Mouse (Mus musculus) forebrain, embryonic 14.5 days (tissue): Measurements from ENCODE around the gene Mrps27. TPM values are rescaled to one million over a fixed set of nuclear protein-coding genes. Genes with fewer than 3 reads are reported as not detected.

Experiments used
- ATAC-seq: fragments of 200-750 bp; cut with Nextera tagmentation; 2 replicates; pipeline ENCODE4 v1.8.0; 2017; ENCODE audit warnings: mild to moderate bottlenecking, moderate library complexity
- DNase-seq: peaks from one replicate; pipeline ENCODE4 v3.0.0-alpha.2; 2015; ENCODE audit warnings: low spot score
- H3K27ac ChIP-seq: fragments of 300-500 bp; sonication (generic); 2 replicates; pipeline ENCODE4 v1.5.1; 2014; ENCODE audit warnings: low read depth, mild to moderate bottlenecking, control low read depth, low read length, moderate library complexity
- H3K27me3 ChIP-seq: fragments of 300-500 bp; sonication (generic); replicated peaks from 2 replicates; pipeline ENCODE4 v1.6.1; 2014; ENCODE audit warnings: low read length, control low read depth, mixed read lengths; ENCODE audit not compliant: control insufficient read depth, insufficient read depth
- H3K36me3 ChIP-seq: fragments of 300-500 bp; sonication (generic); 2 replicates; pipeline ENCODE4 v1.6.1; 2014; ENCODE audit warnings: low read length, control low read depth; ENCODE audit not compliant: control insufficient read depth, insufficient read depth
- H3K4me1 ChIP-seq: fragments of 300-500 bp; sonication (generic); 2 replicates; pipeline ENCODE4 v1.6.1; 2014; ENCODE audit warnings: antibody characterized with exemption, low read length, control low read depth; ENCODE audit not compliant: control insufficient read depth, insufficient read depth
- H3K4me2 ChIP-seq: fragments of 300-500 bp; sonication (generic); 2 replicates; pipeline ENCODE4 v1.6.1; 2014; ENCODE audit warnings: mild to moderate bottlenecking, control low read depth, low read length
- H3K4me3 ChIP-seq: fragments of 300-500 bp; sonication (generic); 2 replicates; pipeline ENCODE4 v1.5.1; 2014; ENCODE audit warnings: low read depth, low read length, control low read depth
- H3K9ac ChIP-seq: fragments of 300-500 bp; sonication (generic); 2 replicates; pipeline ENCODE4 v1.6.1; 2014; ENCODE audit warnings: mild to moderate bottlenecking, low read length, control low read depth, moderate library complexity
- H3K9me3 ChIP-seq: fragments of 300-500 bp; sonication (generic); replicated peaks from 2 replicates; pipeline ENCODE4 v1.6.1; 2016; ENCODE audit warnings: low read length, control low read depth, mixed read lengths; ENCODE audit not compliant: control insufficient read depth
- WGBS: fragments of 180-500 bp; shearing (Covaris S2); extraction: QIAGEN DNeasy Blood & Tissue Kit; methylation state at CpG from one replicate; pipeline ENCODE4 v1.1.7; 2014; 5-methylcytosine and 5-hydroxymethylcytosine counted together
- polyA plus RNA-seq: library from polyadenylated mRNA; unstranded; fragments of >200 nt; fragmentation: Nextera tagmentation; extraction: Ambion mirVana; gene quantifications from 2 replicates; pipeline ENCODE4 v1.2.1, GENCODE M21; 2014

Mrps27 gene
- polyA plus RNA-seq, 1 experiment from 2014 or later = 45.6 TPM

DNA sequence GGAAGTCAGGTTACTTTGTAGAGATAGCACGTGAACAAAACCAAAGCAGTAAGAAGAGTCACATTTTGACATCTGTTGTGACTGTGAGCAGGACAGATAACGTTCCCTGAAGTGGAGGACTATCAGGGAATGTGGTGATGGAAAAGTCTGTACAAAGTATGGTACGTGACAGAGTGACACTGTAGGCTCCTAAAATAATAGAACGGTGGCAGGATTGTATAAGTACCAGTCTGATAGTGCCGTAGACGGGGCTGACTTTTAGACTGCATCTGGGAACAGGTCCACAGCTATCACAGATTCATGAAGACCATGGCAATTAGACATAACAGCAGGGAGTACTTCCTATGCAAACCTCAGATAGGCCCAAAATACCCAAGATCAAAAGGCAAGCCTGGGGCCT lies 3.1 kb upstream of the Mrps27 start:
- H3K4me2 ChIP-seq = no peak overlapping the region
- no peak overlapping the region for H3K9ac ChIP-seq
- no peak overlapping the region for H3K4me3 ChIP-seq
- whole genome bisulfite sequencing = 97% methylated on average over 6 of the region's 6 CpGs
- no peak overlapping the region for H3K27ac ChIP-seq
- ATAC-seq = no peak
- peaks cover 11% of the 10 kb centered on the region for H3K4me1 ChIP-seq
- peaks cover 56% of the 10 kb centered on the region for H3K36me3 ChIP-seq
- no peak for DNase-seq
- no peaks in the 10 kb centered on the region for H3K9me3 ChIP-seq
- H3K27me3 ChIP-seq = no peaks in the 10 kb centered on the region

DNA sequence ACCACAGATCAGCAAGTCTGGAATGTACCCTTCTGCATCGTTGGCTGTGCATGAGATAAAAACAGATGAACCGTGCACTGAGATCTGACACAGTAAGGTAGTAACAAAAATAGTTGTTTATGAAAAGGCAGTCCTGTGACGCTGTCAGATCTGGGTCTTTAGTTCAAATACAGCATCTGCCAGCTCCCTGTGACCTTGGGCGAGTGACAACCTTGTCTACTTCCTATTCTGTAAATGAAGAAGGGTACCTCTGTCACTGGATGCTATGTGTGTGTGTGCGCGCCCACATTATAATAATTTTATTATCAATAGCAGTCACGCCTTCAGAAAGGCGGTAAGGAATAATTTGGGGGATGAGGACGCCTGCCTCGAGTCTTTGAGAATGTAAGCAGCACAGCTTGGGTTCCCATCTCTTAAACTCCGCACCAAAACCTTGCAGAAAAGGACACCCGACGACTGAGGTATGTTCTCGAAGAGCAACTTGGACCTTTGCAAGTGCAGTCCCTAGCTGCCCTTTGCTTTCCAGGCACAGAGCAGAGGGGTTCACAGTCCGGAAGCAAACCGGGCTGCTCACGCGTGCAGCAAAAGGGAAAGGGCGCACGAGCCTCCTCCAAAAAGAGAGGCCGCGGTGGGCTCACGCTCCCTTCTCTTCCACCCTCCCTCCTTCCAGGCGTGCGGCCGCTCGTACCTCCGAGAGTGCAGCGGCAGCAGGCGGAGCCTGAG lies 549 bp upstream of the Mrps27 start:
- H3K9ac ChIP-seq = peak overlapping the region; percentile 89
- ATAC-seq (peak; percentile 84), DNase-seq (no peak)
- peak overlapping the region; percentile 72 for H3K4me2 ChIP-seq
- peak overlapping the region; percentile 85 for H3K27ac ChIP-seq
- H3K4me1 ChIP-seq = peaks cover 11% of the 10 kb centered on the region
- peak overlapping the region; percentile 76 for H3K4me3 ChIP-seq
- H3K9me3 ChIP-seq = no peaks in the 10 kb centered on the region
- H3K36me3 ChIP-seq = peaks cover 46% of the 10 kb centered on the region
- WGBS = 3% methylated on average over 30 of the region's 30 CpGs
- no peaks in the 10 kb centered on the region for H3K27me3 ChIP-seq

DNA sequence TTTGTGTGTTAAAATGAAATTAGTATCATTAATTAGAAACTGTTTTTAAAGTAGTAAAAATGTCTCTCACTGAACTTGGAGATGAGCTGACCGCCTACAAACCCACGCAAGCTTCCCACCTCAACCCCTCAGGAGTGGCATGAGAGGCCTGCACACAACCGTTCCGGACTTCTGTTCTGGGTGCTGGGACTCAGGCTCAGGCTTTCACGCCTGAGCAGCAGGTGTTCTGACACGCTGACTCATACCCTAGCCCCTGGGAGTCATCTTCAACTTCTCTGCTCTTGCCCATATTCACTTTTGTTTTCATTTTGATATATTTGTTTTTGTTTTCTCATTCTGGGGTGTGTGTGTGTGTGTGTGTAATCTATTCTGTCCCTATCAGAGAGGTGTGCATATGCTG lies 5.4 kb downstream of the Mrps27 start:
- Histone ChIP-seq H3K4me1 (peaks cover 5% of the 10 kb centered on the region), H3K36me3 (peaks cover 24% of the 10 kb centered on the region)

DNA sequence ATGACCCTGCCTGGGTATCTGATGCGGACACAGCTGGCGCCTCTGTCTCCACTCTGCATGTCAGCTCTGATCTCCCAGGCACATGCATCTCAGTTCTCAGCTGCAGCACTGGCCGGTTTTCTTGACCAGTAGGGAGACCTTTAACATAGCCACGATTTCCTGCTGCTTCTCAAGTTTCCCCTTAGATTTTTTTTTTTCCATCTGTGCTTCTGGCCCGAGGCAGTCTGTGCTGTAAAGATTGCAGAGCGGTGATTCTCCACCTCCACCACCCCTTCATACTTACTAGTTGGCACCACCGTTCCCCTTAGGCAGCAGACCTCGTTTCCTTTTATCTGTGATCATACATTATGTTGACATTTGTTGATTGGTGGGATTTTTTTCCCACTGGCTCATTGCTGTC lies 6.6 kb downstream of the Mrps27 start:
- no peak for DNase-seq
- WGBS = 84% methylated on average over 8 of the region's 8 CpGs
- H3K9ac ChIP-seq = no peak overlapping the region
- ATAC-seq = no peak
- H3K4me2 ChIP-seq = no peak overlapping the region
- H3K27ac ChIP-seq = no peak overlapping the region
- H3K4me1 ChIP-seq = no peaks in the 10 kb centered on the region
- H3K36me3 ChIP-seq = peaks cover 24% of the 10 kb centered on the region
- no peak overlapping the region for H3K4me3 ChIP-seq
- H3K27me3 ChIP-seq = no peaks in the 10 kb centered on the region
- H3K9me3 ChIP-seq = no peaks in the 10 kb centered on the region

More for the DNA sequence above, 5.4 kb downstream of the Mrps27 start:
- no peak overlapping the region for H3K27ac ChIP-seq
- WGBS = 95% methylated on average over 6 of the region's 6 CpGs
- no peaks in the 10 kb centered on the region for H3K27me3 ChIP-seq
- H3K9ac ChIP-seq = no peak overlapping the region
- H3K4me3 ChIP-seq = no peak overlapping the region
- ATAC-seq (no peak), DNase-seq (no peak)
- H3K4me2 ChIP-seq = no peak overlapping the region
- H3K9me3 ChIP-seq = no peaks in the 10 kb centered on the region

DNA sequence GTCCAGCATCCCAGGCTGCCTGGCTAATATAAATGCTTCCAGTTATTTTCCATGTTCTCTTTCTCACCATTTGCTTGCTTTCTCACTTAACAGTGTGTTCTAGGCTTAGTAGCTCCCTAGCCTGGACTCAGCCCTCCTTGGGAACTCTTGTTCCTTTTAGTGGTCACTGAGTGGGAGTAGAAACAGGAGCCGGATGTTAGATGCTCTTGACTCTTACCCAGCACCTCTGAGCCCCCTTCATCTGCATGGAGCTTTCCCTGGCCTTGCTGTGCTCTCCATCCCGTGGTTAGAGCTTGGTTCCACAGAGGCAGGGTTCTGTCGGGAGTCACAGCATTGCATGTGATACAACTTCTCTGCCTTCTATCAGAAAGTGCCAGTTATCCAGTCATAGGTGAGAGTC lies 7.0 kb downstream of the Mrps27 start:
- no peak overlapping the region for H3K9ac ChIP-seq
- H3K4me3 ChIP-seq = no peak overlapping the region
- DNase-seq (no peak), ATAC-seq (no peak)
- H3K36me3 ChIP-seq = peaks cover 24% of the 10 kb centered on the region
- WGBS = 87% methylated on average over 3 of the region's 3 CpGs
- H3K4me2 ChIP-seq = no peak overlapping the region
- no peaks in the 10 kb centered on the region for H3K27me3 ChIP-seq
- no peaks in the 10 kb centered on the region for H3K9me3 ChIP-seq
- H3K4me1 ChIP-seq = no peaks in the 10 kb centered on the region
- H3K27ac ChIP-seq = no peak overlapping the region

DNA sequence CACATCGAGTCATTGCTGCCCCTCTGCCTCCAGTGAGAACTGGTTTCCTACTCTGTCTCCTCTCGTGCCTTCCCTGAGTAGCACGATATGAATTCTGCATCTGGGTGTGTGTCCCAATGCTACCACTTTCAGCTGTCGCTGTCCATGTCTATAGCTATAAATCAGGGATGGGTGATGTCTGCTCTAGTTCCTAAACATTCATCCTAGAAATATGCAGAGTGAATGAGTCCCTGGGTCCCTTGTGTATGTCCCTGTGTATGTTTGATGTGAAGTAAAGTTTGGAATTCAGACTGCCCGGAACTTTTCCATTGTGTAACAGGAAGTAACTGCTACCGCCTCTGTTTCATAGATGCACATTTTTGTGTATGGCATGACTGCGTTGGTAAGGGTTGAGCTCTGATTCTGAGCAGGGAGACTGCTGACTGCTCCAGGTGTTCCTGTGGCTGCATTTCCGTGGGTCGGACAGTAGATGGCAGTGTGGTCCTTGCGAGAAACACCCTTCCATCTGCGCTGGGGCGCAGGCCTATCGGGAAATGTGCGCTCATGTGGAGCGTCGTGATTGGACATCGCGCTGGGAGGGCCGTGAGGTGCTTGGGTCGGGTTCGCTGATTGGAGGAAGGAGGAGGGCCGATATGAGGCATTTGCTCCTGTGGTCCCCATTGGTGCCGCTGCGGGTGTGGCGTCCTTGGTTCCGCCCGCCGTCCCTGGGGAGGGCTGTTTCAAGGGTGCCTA lies 8.3 kb downstream of the Mrps27 start:
- ATAC-seq = peak; percentile 100
- Histone ChIP-seq H3K4me3 (peak overlapping the region; percentile 39), H3K9ac (peak overlapping the region; percentile 33; the same call in 1 of the 2 replicates), H3K27me3 (no peaks in the 10 kb centered on the region), H3K9me3 (no peaks in the 10 kb centered on the region), H3K36me3 (peaks cover 23% of the 10 kb centered on the region), H3K27ac (0 out of 2 replicates have a peak overlapping the region, but pooled peaks have one; percentile 61), H3K4me1 (no peaks in the 10 kb centered on the region), H3K4me2 (peak overlapping the region; percentile 49)
- DNase-seq = peak; percentile 99
- 12% methylated on average over 28 of the region's 28 CpGs for WGBS

DNA sequence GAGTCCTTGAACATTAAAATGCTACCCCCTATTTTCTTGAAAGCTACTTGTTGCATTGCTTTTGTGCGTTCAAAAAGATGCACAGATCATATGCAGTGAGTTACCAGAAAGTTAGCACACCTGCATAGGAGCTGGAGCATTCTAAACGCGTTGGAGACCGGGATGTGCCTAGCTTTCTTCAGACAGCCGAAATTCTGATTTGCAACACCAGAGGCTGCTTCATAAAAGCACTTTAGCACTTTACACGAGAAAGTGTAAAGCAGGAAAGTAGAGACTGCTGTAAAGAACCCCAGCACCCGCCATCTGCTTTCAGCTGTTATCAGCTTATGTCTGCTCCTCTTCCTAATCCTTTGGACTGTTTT lies 8.9 kb downstream of the Mrps27 start:
- WGBS = 9% methylated on average over 7 of the region's 7 CpGs
- Histone ChIP-seq H3K9me3 (no peaks in the 10 kb centered on the region), H3K4me2 (peak overlapping the region; percentile 49), H3K27ac (peak overlapping the region; percentile 61; the same call in 1 of the 2 replicates), H3K4me1 (no peaks in the 10 kb centered on the region), H3K27me3 (no peaks in the 10 kb centered on the region), H3K36me3 (peaks cover 20% of the 10 kb centered on the region), H3K4me3 (peak overlapping the region; percentile 39), H3K9ac (peak overlapping the region; percentile 33; the same call in 1 of the 2 replicates)
- DNase-seq (no peak), ATAC-seq (peak; percentile 58)

DNA sequence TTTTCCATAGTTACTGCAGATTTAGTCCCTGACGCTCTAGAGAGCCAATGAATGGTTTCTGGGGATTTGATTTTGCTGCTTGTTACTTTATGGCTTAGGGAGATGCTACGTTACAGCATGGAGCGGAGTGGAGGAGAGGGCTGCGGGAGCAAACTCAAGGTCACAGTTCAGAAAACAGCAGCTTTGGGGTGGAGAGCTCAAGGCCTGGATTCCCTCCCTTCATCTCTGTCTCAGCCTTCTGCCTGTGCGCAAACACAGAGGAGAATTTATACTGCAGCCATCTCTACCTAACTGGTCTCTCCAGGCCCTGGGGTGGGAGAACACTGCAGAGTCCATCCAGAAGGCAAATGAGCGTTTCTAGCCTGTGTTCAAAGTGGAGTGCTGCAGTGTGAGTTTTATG lies 10.5 kb downstream of the Mrps27 start:
- no peak overlapping the region for H3K4me2 ChIP-seq
- no peaks in the 10 kb centered on the region for H3K27me3 ChIP-seq
- peaks cover 12% of the 10 kb centered on the region; the same call in 1 of the 2 replicates for H3K36me3 ChIP-seq
- H3K27ac ChIP-seq = no peak overlapping the region
- DNase-seq (no peak), ATAC-seq (no peak)
- H3K4me3 ChIP-seq = no peak overlapping the region
- no peaks in the 10 kb centered on the region for H3K9me3 ChIP-seq
- no peaks in the 10 kb centered on the region for H3K4me1 ChIP-seq
- WGBS = 93% methylated on average over 6 of the region's 6 CpGs
- H3K9ac ChIP-seq = no peak overlapping the region

DNA sequence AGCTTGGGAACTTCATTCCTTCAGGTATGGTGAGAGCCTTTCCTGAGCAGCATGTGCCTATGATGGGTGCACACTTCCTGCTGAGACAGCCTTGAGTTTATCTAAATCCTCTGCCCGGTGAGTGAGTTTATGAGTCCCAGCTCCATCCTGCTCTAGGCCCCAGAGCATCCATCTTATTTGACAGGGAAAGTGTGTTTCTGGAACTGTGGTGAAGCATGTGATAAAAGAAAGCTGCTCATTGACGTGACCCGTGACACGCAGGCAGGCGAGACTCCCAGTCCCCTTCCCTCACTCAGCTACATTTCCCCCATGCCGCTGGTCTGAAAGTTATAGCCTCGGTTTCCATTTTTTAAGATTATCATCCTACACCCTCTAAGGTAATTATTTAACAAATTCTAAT lies 11.3 kb downstream of the Mrps27 start:
- ATAC-seq (no peak), DNase-seq (no peak)
- Histone ChIP-seq H3K36me3 (peaks cover 11% of the 10 kb centered on the region; the same call in 1 of the 2 replicates), H3K4me3 (no peak overlapping the region), H3K9ac (no peak overlapping the region), H3K9me3 (no peaks in the 10 kb centered on the region), H3K27ac (no peak overlapping the region), H3K4me1 (no peaks in the 10 kb centered on the region), H3K27me3 (no peaks in the 10 kb centered on the region), H3K4me2 (no peak overlapping the region)
- WGBS = 85% methylated on average over 7 of the region's 7 CpGs
